8 mouse cellular contexts compared by ENCODE assay signal in genomic region chr1:194976517-194977370, GRCm38 (mm10). TPM values are rescaled to one million over a fixed set of nuclear protein-coding genes. Genes with fewer than 3 reads are reported as not detected.
DNase-seq lines count a peak whose midpoint lies in the region; ATAC-seq lines count a peak whose summit lies in the region.

No protein-coding gene starts in this region.

- H3K9me3 ChIP-seq in hindbrain, embryonic 13.5 days = no peaks in the 10 kb centered on the region

- peak overlapping the region; percentile 83 for H3K9ac ChIP-seq in hindbrain, embryonic 13.5 days

- H3K4me1 ChIP-seq in hindbrain, embryonic 13.5 days (replicated peaks) = peaks cover 22% of the 10 kb centered on the region

- H3K4me2 ChIP-seq in hindbrain, embryonic 13.5 days = peak overlapping the region; percentile 89

- peak overlapping the region; percentile 86 for H3K27ac ChIP-seq in hindbrain, embryonic 13.5 days

- no peaks in the 10 kb centered on the region for H3K36me3 ChIP-seq in hindbrain, embryonic 13.5 days

- H3K4me3 ChIP-seq in hindbrain, embryonic 13.5 days = peak overlapping the region; percentile 76

- 0 out of 2 replicates have a peak, but pooled peaks cover 6% of the 10 kb centered on the region for H3K27me3 ChIP-seq in hindbrain, embryonic 13.5 days

- peak; percentile 56 for DNase-seq in WW6 (ENCODE audit: low read depth, low spot score)
- DNase-seq in cerebellum, postnatal 36 days = peak; percentile 80 to 82
- DNase-seq in frontal cortex, postnatal 25 days (ENCODE audit: low spot score in 2 of 2) = peak; percentile 50 to 63
- peak; percentile 63 to 66 for DNase-seq in layer of hippocampus, postnatal 25 days (ENCODE audit: extremely low spot score in 1 of 2, low spot score in 1 of 2)
- DNase-seq in lung, postnatal 10 days = peak; percentile 86
- DNase-seq in ovary, postnatal 14 days (ENCODE audit: low spot score) = peak; percentile 23
- DNase-seq in urinary bladder, adult 18-20 months (ENCODE audit: low spot score in 2 of 2) = peak; percentile 78 to 87

- 2% methylated on average over 43 of the region's 44 CpGs for WGBS in hindbrain, embryonic 13.5 days

- peak; percentile 91 for ATAC-seq in hindbrain, embryonic 13.5 days (ENCODE audit: low FRiP score)

RNA-seq across cellular contexts. Expression of gene Cd34, which starts 38.1 kb away (rescaled TPM):
- polyA plus RNA-seq in hindbrain, embryonic 13.5 days (2015; fragmentation: Nextera tagmentation; extraction: Ambion mirVana) = 37.6 and 39.2 TPM in 2 replicates
- 10 to 100 TPM; 29.8 to 35.4 TPM for total RNA-seq in layer of hippocampus, postnatal 25 days (2021)

Comparison
In these comparisons a context has a peak if more than half of its experiments do, and no peak if none do; other contexts are left out.
1. Peak in every context shown above with its lines: DNase-seq, ATAC-seq, H3K4me3 ChIP-seq and H3K27ac ChIP-seq.
2. DNase-seq: peak in every context shown above with its lines; median percentile 86 in lung, postnatal 10 days; 82 in urinary bladder, adult 18-20 months; 81 in cerebellum, postnatal 36 days; 64 in layer of hippocampus, postnatal 25 days; 56 in frontal cortex, postnatal 25 days; 56 in WW6; 23 in ovary, postnatal 14 days.